8 mouse cellular contexts compared by ENCODE assay signal in the genomic region with DNA sequence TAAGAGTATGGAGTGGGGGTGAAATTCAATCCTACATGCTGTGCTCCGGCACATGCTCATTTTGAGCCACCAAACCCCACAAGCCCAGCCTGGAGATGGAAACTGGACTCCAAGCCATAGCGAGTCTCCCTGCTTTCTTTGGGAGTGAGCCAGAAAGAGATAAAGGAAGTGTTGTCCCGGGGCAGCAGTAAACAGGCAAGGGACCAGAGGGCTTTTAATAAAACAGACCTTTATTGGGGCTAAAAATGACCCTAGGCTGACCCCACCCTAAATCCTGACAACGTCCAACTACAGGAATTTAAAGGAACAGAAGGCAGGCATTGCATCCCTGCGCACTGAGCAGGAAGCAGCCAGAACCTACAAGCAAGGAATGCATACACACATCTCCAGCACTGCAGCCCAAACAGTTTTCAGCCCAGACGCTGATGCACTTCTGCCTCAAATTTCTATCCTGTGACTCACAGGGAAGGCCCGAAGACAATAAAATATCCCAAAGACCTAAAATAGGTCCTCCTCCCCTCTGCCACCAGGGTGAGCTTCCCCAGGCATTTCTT.
A peak's percentile ranks its signal among the peaks of the same experiment; 100 is the strongest.
DNase-seq lines count a peak whose midpoint lies in the region.

No protein-coding gene starts in this region.

- intact Hi-C loops in heart, postnatal 25 days (cut with DNase I) = no loop called here

- DNase-seq in heart, adult 18-20 months = peak; percentile 30 to 46
- DNase-seq in heart, postnatal 25 days (ENCODE audit: low spot score) = no peak
- DNase-seq in Muller cell, postnatal 12 days (ENCODE audit: inconsistent ontology term) = peak; percentile 89
- DNase-seq in forelimb bud, embryonic 11.5 days (ENCODE audit: low read depth, low spot score) = peak; percentile 17
- DNase-seq in kidney, postnatal 10 days = peak; percentile 23
- no peak for DNase-seq in thymus, postnatal 0 days (ENCODE audit: low spot score)
- DNase-seq in natural killer cell, adult 2 months (ENCODE audit: low spot score in 2 of 2) = no peak
- no peak for DNase-seq in urinary bladder, postnatal 10 days (ENCODE audit: low spot score)

Comparison
In these comparisons a context has a peak if more than half of its experiments do, and no peak if none do; other contexts are left out.
1. DNase-seq: peak in heart, adult 18-20 months (2 of 2), Muller cell, postnatal 12 days (single experiment), forelimb bud, embryonic 11.5 days (single experiment) and kidney, postnatal 10 days (single experiment); none in heart, postnatal 25 days (single experiment), thymus, postnatal 0 days (single experiment), natural killer cell, adult 2 months (0 of 2) and urinary bladder, postnatal 10 days (single experiment).